Mouse (Mus musculus) lung, postnatal 25 days (tissue): ENCODE measurements at regions not wholly inside any gene's neighbourhood (a gene's known extent, or its start where the extent isn't known, plus 50 kb on each side); places are given as distances from the start of the nearest gene placed in this dataset.
"Not testable (repeated sequence)": the region's sequence is repeated elsewhere in the genome, so short reads cannot be mapped to it uniquely, and the experiment has no call there.

Experiments
- DNase-seq: peaks from one replicate; pipeline ENCODE4 v3.0.0; 2022; ENCODE audit warnings: low spot score

GRCm38 (mm10) chr14:16074089-16074488, 175.0 kb upstream of the Ngly1 start:
- no peak for DNase-seq

- DNase-seq: no peak
Measured at GRCm38 (mm10) chr14:16079096-16079495, 170.0 kb upstream of the Ngly1 start.

GRCm38 (mm10) chr14:16087231-16087630, 161.8 kb upstream of the Ngly1 start:
- DNase-seq: not testable (repeated sequence)

- no peak for DNase-seq
Measured at GRCm38 (mm10) chr14:16092391-16093132, 156.5 kb upstream of the Ngly1 start.

GRCm38 (mm10) chr14:16093133-16093505, 156.0 kb upstream of the Ngly1 start:
- no peak for DNase-seq

- no peak for DNase-seq
Measured at GRCm38 (mm10) chr14:16109414-16109813, 139.7 kb upstream of the Ngly1 start.

- DNase-seq: no peak
Measured at GRCm38 (mm10) chr14:16132672-16133071, 116.4 kb upstream of the Ngly1 start.

- DNase-seq: no peak
Measured at GRCm38 (mm10) chr14:16133410-16133809, 115.7 kb upstream of the Ngly1 start.

- DNase-seq: no peak
Measured at GRCm38 (mm10) chr14:16136187-16136586, 112.9 kb upstream of the Ngly1 start.

- no peak for DNase-seq
Measured at GRCm38 (mm10) chr14:16144299-16144698, 104.8 kb upstream of the Ngly1 start.

GRCm38 (mm10) chr14:16146811-16147210, 102.3 kb upstream of the Ngly1 start:
- no peak for DNase-seq

GRCm38 (mm10) chr14:16151815-16152214, 97.3 kb upstream of the Ngly1 start:
- DNase-seq: no peak

GRCm38 (mm10) chr14:16152702-16153101, 96.4 kb upstream of the Ngly1 start:
- DNase-seq: no peak

- no peak for DNase-seq
Measured at GRCm38 (mm10) chr14:16155106-16155505, 94.0 kb upstream of the Ngly1 start.

GRCm38 (mm10) chr14:16170226-16170625, 78.9 kb upstream of the Ngly1 start:
- peak; percentile 31 for DNase-seq

GRCm38 (mm10) chr14:16172261-16172660, 76.8 kb upstream of the Ngly1 start:
- no peak for DNase-seq

- DNase-seq: peak; percentile 71
Measured at GRCm38 (mm10) chr14:16173292-16173691, 75.8 kb upstream of the Ngly1 start.

GRCm38 (mm10) chr14:16178227-16178626, 70.9 kb upstream of the Ngly1 start:
- DNase-seq: no peak

GRCm38 (mm10) chr14:16181822-16182221, 67.3 kb upstream of the Ngly1 start:
- no peak for DNase-seq

GRCm38 (mm10) chr14:16185246-16185645, 63.8 kb upstream of the Ngly1 start:
- DNase-seq: no peak
